Mouse (Mus musculus): ENCODE measurements around the gene Plppr2.

DNA sequence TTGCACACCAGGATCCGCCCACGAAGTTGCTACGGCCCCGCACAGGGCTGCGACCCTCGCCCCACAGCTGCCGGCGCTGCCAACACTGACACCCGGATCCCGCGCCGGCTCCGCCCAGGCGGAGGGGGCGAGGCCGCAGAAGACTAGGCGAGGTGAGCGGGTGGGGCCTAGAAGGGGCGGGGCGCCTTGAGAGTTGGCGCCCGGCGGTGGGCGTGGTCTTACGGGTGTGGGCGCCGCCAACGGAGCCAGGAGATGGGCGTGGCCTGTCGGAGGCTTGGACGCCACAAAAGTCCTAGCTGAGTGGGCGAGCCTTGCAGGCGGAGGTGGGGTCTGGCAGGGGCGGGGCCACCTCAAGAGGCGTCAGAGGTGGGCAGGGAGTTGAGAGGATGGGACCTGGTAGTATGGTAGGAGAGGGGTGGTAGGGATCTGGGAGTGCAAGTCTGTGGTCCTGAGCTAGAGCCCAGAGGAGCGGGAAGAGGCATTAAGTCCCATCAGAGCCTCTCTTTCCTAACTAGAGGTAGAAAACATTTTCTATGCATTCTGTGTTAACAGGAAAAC, 18.7 kb upstream of the Plppr2 start, which contains the start of gene Rab3d:
- TF ChIP-seq CTCF (IDR thresholded peaks at IDR 0.05; ENCODE audit: borderline replicate concordance, extremely low read depth, insufficient read depth, insufficient read length) = no peak
- peak; percentile 54; the same call in 1 of the 2 replicates for TF ChIP-seq POLR2A (IDR thresholded peaks at IDR 0.05; ENCODE audit: borderline replicate concordance, extremely low read depth, insufficient read depth, insufficient read length, poor library complexity, severe bottlenecking)

Measured in brain, embryonic 14.5 days (tissue).